ENCODE assay signal across 8 mouse cellular contexts in the genomic region with DNA sequence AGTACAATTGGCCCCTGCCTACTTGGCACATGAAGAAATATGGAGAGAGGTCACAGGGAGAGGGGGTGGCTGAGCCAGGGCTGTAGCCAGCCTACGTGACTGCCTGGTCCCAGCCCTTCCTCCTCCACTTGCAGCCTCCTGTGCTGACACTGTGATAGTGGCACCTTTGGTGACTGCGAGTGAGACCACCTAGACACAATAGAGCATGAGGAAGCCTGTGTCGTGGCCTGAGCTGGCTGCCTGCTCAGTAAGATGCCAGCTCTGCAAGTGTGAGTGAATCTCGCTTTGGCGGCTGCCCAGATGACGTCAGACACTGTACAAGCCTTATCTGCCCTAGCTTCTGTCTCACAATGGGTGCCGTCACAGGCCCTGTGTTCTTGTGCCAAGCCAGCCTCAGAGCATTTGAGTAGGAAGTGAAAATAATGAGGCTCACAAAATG. TPM values are rescaled to one million over a fixed set of nuclear protein-coding genes. Genes with fewer than 3 reads are reported as not detected.
A peak's percentile ranks its signal among the peaks of the same experiment; 100 is the strongest.
DNase-seq lines count a peak whose midpoint lies in the region; ATAC-seq and TF ChIP-seq lines count a peak whose summit lies in the region.

No protein-coding gene starts in this region.

- DNase-seq in 416B (ENCODE audit: low read depth): peak; percentile 37
- DNase-seq in adrenal gland, postnatal 25 days: peak; percentile 95
- peak; percentile 91 for DNase-seq in forebrain, embryonic 14.5 days (ENCODE audit: low spot score)
- DNase-seq in layer of hippocampus, adult 2 months (ENCODE audit: low spot score in 2 of 2): peak; percentile 74 to 85
- peak; percentile 73 for DNase-seq in lung, adult 2 months
- DNase-seq in right cerebral cortex, postnatal 14 days: peak; percentile 85

- H3K27me3 ChIP-seq in forebrain, embryonic 14.5 days (replicated peaks; ENCODE audit: control insufficient read depth, insufficient read depth, low read length): no peaks in the 10 kb centered on the region
- no peaks in the 10 kb centered on the region for H3K27me3 ChIP-seq in heart, embryonic 15.5 days

- TF ChIP-seq CTCF in layer of hippocampus, adult 2 months (conservative IDR thresholded peaks at IDR 0.05): no peak
- no peak for TF ChIP-seq CTCF in lung, adult 2 months (IDR thresholded peaks at IDR 0.05; ENCODE audit: insufficient read depth, low read length)

- H3K27ac ChIP-seq in forebrain, embryonic 14.5 days (ENCODE audit: low read depth, low read length): no peak overlapping the region; the same call in 1 of the 2 replicates
- peak overlapping the region; percentile 79 for H3K27ac ChIP-seq in heart, embryonic 15.5 days
- H3K27ac ChIP-seq in layer of hippocampus, adult 2 months: peak overlapping the region; percentile 52

- no peak for TF ChIP-seq POLR2A in lung, adult 2 months (IDR thresholded peaks at IDR 0.05; ENCODE audit: borderline replicate concordance, extremely low read depth, low read depth, low read length)

- peak overlapping the region; percentile 16; the same call in 1 of the 2 replicates for H3K4me2 ChIP-seq in forebrain, embryonic 14.5 days (ENCODE audit: low read length)
- peak overlapping the region; percentile 42 for H3K4me2 ChIP-seq in heart, embryonic 15.5 days

- no peaks in the 10 kb centered on the region for H3K9me3 ChIP-seq in forebrain, embryonic 14.5 days (replicated peaks; ENCODE audit: control insufficient read depth, low read length)
- H3K9me3 ChIP-seq in heart, embryonic 15.5 days (replicated peaks): no peaks in the 10 kb centered on the region

- peak overlapping the region; percentile 3; the same call in 1 of the 2 replicates for H3K9ac ChIP-seq in forebrain, embryonic 14.5 days (ENCODE audit: low read length)
- H3K9ac ChIP-seq in heart, embryonic 15.5 days: 0 out of 2 replicates have a peak overlapping the region, but pooled peaks have one; percentile 12

- ATAC-seq in forebrain, embryonic 14.5 days: peak; percentile 98
- ATAC-seq in heart, embryonic 15.5 days (replicated peaks; ENCODE audit: insufficient number of reproducible peaks, insufficient read depth, low FRiP score, low read depth): peak; percentile 93
- no peak for ATAC-seq in CD4-positive, CD25-positive, alpha-beta regulatory T cell, adult 4 months

- H3K36me3 ChIP-seq in forebrain, embryonic 14.5 days (ENCODE audit: control insufficient read depth, insufficient read depth, low read length): no peaks in the 10 kb centered on the region
- no peaks in the 10 kb centered on the region for H3K36me3 ChIP-seq in heart, embryonic 15.5 days

- WGBS in forebrain, embryonic 14.5 days: 20% methylated on average over 7 of the region's 7 CpGs
- 22% methylated on average over 7 of the region's 7 CpGs for WGBS in heart, embryonic 15.5 days
- WGBS in lung, adult 2 months: 20% methylated on average over 7 of the region's 7 CpGs

- H3K4me3 ChIP-seq in forebrain, embryonic 14.5 days (ENCODE audit: low read depth, low read length): no peak overlapping the region
- H3K4me3 ChIP-seq in heart, embryonic 15.5 days: no peak overlapping the region
- H3K4me3 ChIP-seq in layer of hippocampus, adult 2 months: no peak overlapping the region; the same call in 1 of the 2 replicates
- no peak overlapping the region for H3K4me3 ChIP-seq in lung, adult 2 months (replicated peaks; ENCODE audit: extremely low read depth, low read depth, low read length)

- peaks cover 10% of the 10 kb centered on the region; the same call in 1 of the 2 replicates for H3K4me1 ChIP-seq in forebrain, embryonic 14.5 days (ENCODE audit: control insufficient read depth, insufficient read depth, low read length)
- H3K4me1 ChIP-seq in heart, embryonic 15.5 days (replicated peaks): peaks cover 18% of the 10 kb centered on the region
- peaks cover 9% of the 10 kb centered on the region for H3K4me1 ChIP-seq in lung, adult 2 months (ENCODE audit: control insufficient read depth, insufficient read depth, low read length)

RNA-seq across cellular contexts. Expression of gene Olfml2a, which starts 18.5 kb away (rescaled TPM):
- total RNA-seq in adrenal gland, postnatal 25 days (2021): 9.3 and 10.6 TPM in 2 replicates
- polyA plus RNA-seq in forebrain, embryonic 14.5 days (2014; fragmentation: Nextera tagmentation; extraction: Ambion mirVana): 1.9 and 2.5 TPM in 2 replicates
- polyA plus RNA-seq in heart, embryonic 15.5 days (2015; fragmentation: Nextera tagmentation; extraction: Ambion mirVana): 7.2 and 11.5 TPM in 2 replicates
- total RNA-seq in layer of hippocampus, adult 2 months (2021): 1 to 10 TPM; 1.3 to 1.5 TPM
- polyA plus RNA-seq in lung, adult 2 months (2012; rRNA removed): 9.7 and 11.3 TPM in 2 replicates
- polyA plus RNA-seq in CD4-positive, CD25-positive, alpha-beta regulatory T cell, adult 4 months (2017; shearing (Covaris generic)): not detected

RNA-seq across cellular contexts. Expression of gene Nr6a1, which starts 22.8 kb away (rescaled TPM):
- total RNA-seq in adrenal gland, postnatal 25 days (2021): 9.5 and 10.2 TPM in 2 replicates
- 0.67 and 0.95 TPM in 2 replicates for polyA plus RNA-seq in forebrain, embryonic 14.5 days (2014; fragmentation: Nextera tagmentation; extraction: Ambion mirVana)
- 0.39 and 0.68 TPM in 2 replicates for polyA plus RNA-seq in heart, embryonic 15.5 days (2015; fragmentation: Nextera tagmentation; extraction: Ambion mirVana)
- total RNA-seq in layer of hippocampus, adult 2 months (2021): 1 to 10 TPM; 5.6 to 7.0 TPM
- 3.3 and 6.5 TPM in 2 replicates for polyA plus RNA-seq in lung, adult 2 months (2012; rRNA removed)
- under 1 TPM; 0.57 to 0.90 TPM for polyA plus RNA-seq in CD4-positive, CD25-positive, alpha-beta regulatory T cell, adult 4 months (2017; shearing (Covaris generic))

RNA-seq across cellular contexts. Expression of gene Wdr38, which starts 47.0 kb away (rescaled TPM):
- total RNA-seq in adrenal gland, postnatal 25 days (2021): 0.43 and 0.85 TPM in 2 replicates
- polyA plus RNA-seq in forebrain, embryonic 14.5 days (2014; fragmentation: Nextera tagmentation; extraction: Ambion mirVana): 1.4 and 1.8 TPM in 2 replicates
- polyA plus RNA-seq in heart, embryonic 15.5 days (2015; fragmentation: Nextera tagmentation; extraction: Ambion mirVana): 0.99 and 1.1 TPM in 2 replicates
- under 1 TPM; 0.47 to 0.69 TPM for total RNA-seq in layer of hippocampus, adult 2 months (2021)
- polyA plus RNA-seq in lung, adult 2 months (2012; rRNA removed): 4.4 and 4.5 TPM in 2 replicates
- 1 to 10 TPM in 1 of 2 experiments, under 1 TPM in 1; 0.81 to 1.0 TPM for polyA plus RNA-seq in CD4-positive, CD25-positive, alpha-beta regulatory T cell, adult 4 months (2017; shearing (Covaris generic))

RNA-seq across cellular contexts. Expression of gene Arpc5l, which starts 54.8 kb away (rescaled TPM):
- 71.2 and 78.8 TPM in 2 replicates for total RNA-seq in adrenal gland, postnatal 25 days (2021)
- 142 and 144 TPM in 2 replicates for polyA plus RNA-seq in forebrain, embryonic 14.5 days (2014; fragmentation: Nextera tagmentation; extraction: Ambion mirVana)
- 78.9 and 88.5 TPM in 2 replicates for polyA plus RNA-seq in heart, embryonic 15.5 days (2015; fragmentation: Nextera tagmentation; extraction: Ambion mirVana)
- 10 to 100 TPM; 88.5 to 92.8 TPM for total RNA-seq in layer of hippocampus, adult 2 months (2021)
- 27.7 and 28.3 TPM in 2 replicates for polyA plus RNA-seq in lung, adult 2 months (2012; rRNA removed)
- polyA plus RNA-seq in CD4-positive, CD25-positive, alpha-beta regulatory T cell, adult 4 months (2017; shearing (Covaris generic)): 100 to 1,000 TPM; 101 to 124 TPM

RNA-seq across cellular contexts. Expression of gene Rpl35, which starts 55.1 kb away (rescaled TPM):
- 390 and 397 TPM in 2 replicates for total RNA-seq in adrenal gland, postnatal 25 days (2021)
- polyA plus RNA-seq in forebrain, embryonic 14.5 days (2014; fragmentation: Nextera tagmentation; extraction: Ambion mirVana): 779 and 875 TPM in 2 replicates
- polyA plus RNA-seq in heart, embryonic 15.5 days (2015; fragmentation: Nextera tagmentation; extraction: Ambion mirVana): 474 and 613 TPM in 2 replicates
- 100 to 1,000 TPM; 247 to 255 TPM for total RNA-seq in layer of hippocampus, adult 2 months (2021)
- polyA plus RNA-seq in lung, adult 2 months (2012; rRNA removed): 121 and 126 TPM in 2 replicates
- 1,000 to 10,000 TPM; 1,861 to 2,080 TPM for polyA plus RNA-seq in CD4-positive, CD25-positive, alpha-beta regulatory T cell, adult 4 months (2017; shearing (Covaris generic))

Comparison
In these comparisons a context has a peak if more than half of its experiments do, and no peak if none do; other contexts are left out.
1. DNase-seq: peak in every context shown above with its lines; median percentile 95 in adrenal gland, postnatal 25 days; 91 in forebrain, embryonic 14.5 days; 85 in right cerebral cortex, postnatal 14 days; 80 in layer of hippocampus, adult 2 months; 73 in lung, adult 2 months; 37 in 416B.